Mouse (Mus musculus) heart, adult 2 months (tissue): ENCODE measurements around the gene Hoxb6. TPM values are rescaled to one million over a fixed set of nuclear protein-coding genes. Genes with fewer than 3 reads are reported as not detected.

Experiments
- DNase-seq, 2 experiments: peaks; one replicate each; pipeline ENCODE4 v3.0.0; 2021
- H3K27ac ChIP-seq: fragments of 200-600 bp; 2 replicates; pipeline ENCODE4 v1.8.1; 2022
- H3K27me3 ChIP-seq: fragments of 200-500 bp; 2 replicates; pipeline ENCODE4 v1.6.1; 2012; ENCODE audit warnings: mild to moderate bottlenecking, low read length, inconsistent platforms, mixed read lengths; ENCODE audit not compliant: control insufficient read depth, insufficient read depth
- H3K36me3 ChIP-seq: fragments of 200-500 bp; 2 replicates; pipeline ENCODE4 v1.6.1; 2012; ENCODE audit warnings: low read length, inconsistent platforms; ENCODE audit not compliant: control insufficient read depth, insufficient read depth
- H3K4me1 ChIP-seq: fragments of 200-500 bp; 2 replicates; pipeline ENCODE4 v1.6.1; 2011; ENCODE audit warnings: low read length; ENCODE audit not compliant: control insufficient read depth, insufficient read depth
- H3K4me3 ChIP-seq: fragments of 200-600 bp; 2 replicates; pipeline ENCODE4 v1.8.1; 2022
- H3K79me2 ChIP-seq: fragments of 200-500 bp; replicated peaks from 2 replicates; pipeline ENCODE4 v1.6.1; 2012; ENCODE audit warnings: mild to moderate bottlenecking, inconsistent platforms, low read length, moderate library complexity, mixed read lengths; ENCODE audit not compliant: control insufficient read depth, insufficient read depth
- H3K9ac ChIP-seq: fragments of 200-500 bp; 2 replicates; pipeline ENCODE4 v1.6.1; 2012; ENCODE audit warnings: low read depth, mild to moderate bottlenecking, control low read depth, inconsistent platforms, low read length, mixed read lengths
- CTCF ChIP-seq: fragments of 200-600 bp; IDR thresholded peaks from 2 replicates; pipeline ENCODE4 v1.8.1; 2022; ENCODE audit warnings: antibody characterized with exemption, mild to moderate bottlenecking, moderate library complexity
- EP300 ChIP-seq: fragments of 200-500 bp; IDR thresholded peaks from 2 replicates; pipeline ENCODE4 v1.6.1; 2011; ENCODE audit warnings: low read depth, low read length, control low read depth; ENCODE audit not compliant: insufficient read depth
- POLR2A ChIP-seq: fragments of 200-500 bp; IDR thresholded peaks from 2 replicates; pipeline ENCODE4 v1.6.1; 2011; ENCODE audit warnings: mild to moderate bottlenecking, low read depth, low read length, control low read depth; ENCODE audit not compliant: insufficient read depth
- WGBS: fragments of 180-500 bp; shearing (Covaris S2); methylation state at CpG from one replicate; pipeline ENCODE4 v1.1.7; 2018; 5-methylcytosine and 5-hydroxymethylcytosine counted together
- intact Hi-C: fragments of 180-260 bp; cut with DNase I; formaldehyde crosslinking; loops from one replicate; pipeline ENCODE4 v1.15.1; 2025
- polyA plus RNA-seq: library from polyadenylated mRNA; depleted of rRNA; stranded (reverse); fragments of >200 nt; gene quantifications from 2 replicates; pipeline ENCODE4 v1.2.3, GENCODE M21; 2012
- total RNA-seq, 2 experiments: library from RNA; stranded (reverse); gene quantifications; 2 replicates each; pipeline ENCODE4 v1.2.3; 2021

Hoxb6 gene
- total and polyA plus RNA-seq, 3 experiments: not detected

GRCm38 (mm10) chr11:96274428-96274827 is 17.8 kb upstream of the Hoxb6 start:
- intact Hi-C loops: no loop called here
- Histone ChIP-seq H3K79me2 (no peaks in the 10 kb centered on the region), H3K27ac (no peak overlapping the region), H3K36me3 (no peaks in the 10 kb centered on the region), H3K4me1 (no peaks in the 10 kb centered on the region; the same call in 1 of the 2 replicates), H3K27me3 (peaks cover 34% of the 10 kb centered on the region), H3K9ac (no peak overlapping the region), H3K4me3 (no peak overlapping the region)
- WGBS: 11% methylated on average over 10 of the region's 10 CpGs
- TF ChIP-seq EP300 (no peak), CTCF (no peak), POLR2A (no peak)
- DNase-seq: no peak

GRCm38 (mm10) chr11:96275896-96276295 is 16.4 kb upstream of the Hoxb6 start:
- Histone ChIP-seq H3K36me3 (no peaks in the 10 kb centered on the region), H3K79me2 (no peaks in the 10 kb centered on the region), H3K27me3 (peaks cover 39% of the 10 kb centered on the region), H3K27ac (no peak overlapping the region), H3K4me3 (no peak overlapping the region), H3K4me1 (no peaks in the 10 kb centered on the region; the same call in 1 of the 2 replicates), H3K9ac (no peak overlapping the region)
- no peak for TF ChIP-seq POLR2A
- no peak for TF ChIP-seq EP300
- no peak for TF ChIP-seq CTCF
- intact Hi-C loops: loop anchor here (5.0 kb wide), 2 partner anchors 276 to 586 kb away; no protein-coding TSS in a partner anchor
- 9% methylated on average over 4 of the region's 4 CpGs for WGBS
- no peak for DNase-seq

GRCm38 (mm10) chr11:96277151-96278044 is 14.9 kb upstream of the Hoxb6 start:
- no peaks in the 10 kb centered on the region for H3K79me2 ChIP-seq
- H3K4me1 ChIP-seq: no peaks in the 10 kb centered on the region
- TF ChIP-seq CTCF: no peak
- no peak for TF ChIP-seq EP300
- TF ChIP-seq POLR2A: no peak
- H3K9ac ChIP-seq: no peak overlapping the region
- H3K27me3 ChIP-seq: peaks cover 34% of the 10 kb centered on the region
- no peak for DNase-seq
- 5% methylated on average over 35 of the region's 35 CpGs for WGBS
- H3K27ac ChIP-seq: no peak overlapping the region
- intact Hi-C loops: loop anchor here (2.0 to 5.0 kb wide), 3 partner anchors 275 to 585 kb away; no protein-coding TSS in a partner anchor
- no peak overlapping the region for H3K4me3 ChIP-seq
- no peaks in the 10 kb centered on the region for H3K36me3 ChIP-seq

- intact Hi-C loops: loop anchor here (2.0 to 5.0 kb wide), 3 partner anchors 274 to 584 kb away; no protein-coding TSS in a partner anchor
- no peak overlapping the region for H3K27ac ChIP-seq
- H3K4me3 ChIP-seq: no peak overlapping the region
- DNase-seq: no peak
- WGBS: 25% methylated on average over 14 of the region's 14 CpGs
- TF ChIP-seq CTCF (no peak), POLR2A (no peak), EP300 (no peak)
- peaks cover 39% of the 10 kb centered on the region for H3K27me3 ChIP-seq
- no peak overlapping the region for H3K9ac ChIP-seq
- H3K4me1 ChIP-seq: no peaks in the 10 kb centered on the region
- no peaks in the 10 kb centered on the region for H3K36me3 ChIP-seq
- no peaks in the 10 kb centered on the region for H3K79me2 ChIP-seq
These were observed 14.0 kb upstream of the Hoxb6 start for GRCm38 (mm10) chr11:96278324-96278723.

- Histone ChIP-seq H3K27ac (no peak overlapping the region), H3K4me3 (no peak overlapping the region), H3K36me3 (no peaks in the 10 kb centered on the region), H3K4me1 (no peaks in the 10 kb centered on the region), H3K27me3 (peaks cover 39% of the 10 kb centered on the region), H3K79me2 (no peaks in the 10 kb centered on the region), H3K9ac (no peak overlapping the region)
- WGBS: 2% methylated on average over 9 of the region's 9 CpGs
- TF ChIP-seq EP300 (peak; percentile 79; the same call in 1 of the 2 replicates), POLR2A (no peak), CTCF (peak; percentile 97)
- DNase-seq: peak; percentile 79 to 85
- intact Hi-C loops: loop anchor here (1.0 to 5.0 kb wide), 4 partner anchors 16 to 584 kb away; no protein-coding TSS in a partner anchor
These were observed 13.5 kb upstream of the Hoxb6 start for GRCm38 (mm10) chr11:96278773-96279172.
